Mouse (Mus musculus) yolk sac, embryonic 10.5 days (tissue): Measurements from ENCODE around the gene Cxcl1.

Source experiments
- DNase-seq: peaks from one replicate; pipeline ENCODE4 v3.0.0-alpha.2; 2017; ENCODE audit warnings: low spot score

Cxcl1 gene

DNA sequence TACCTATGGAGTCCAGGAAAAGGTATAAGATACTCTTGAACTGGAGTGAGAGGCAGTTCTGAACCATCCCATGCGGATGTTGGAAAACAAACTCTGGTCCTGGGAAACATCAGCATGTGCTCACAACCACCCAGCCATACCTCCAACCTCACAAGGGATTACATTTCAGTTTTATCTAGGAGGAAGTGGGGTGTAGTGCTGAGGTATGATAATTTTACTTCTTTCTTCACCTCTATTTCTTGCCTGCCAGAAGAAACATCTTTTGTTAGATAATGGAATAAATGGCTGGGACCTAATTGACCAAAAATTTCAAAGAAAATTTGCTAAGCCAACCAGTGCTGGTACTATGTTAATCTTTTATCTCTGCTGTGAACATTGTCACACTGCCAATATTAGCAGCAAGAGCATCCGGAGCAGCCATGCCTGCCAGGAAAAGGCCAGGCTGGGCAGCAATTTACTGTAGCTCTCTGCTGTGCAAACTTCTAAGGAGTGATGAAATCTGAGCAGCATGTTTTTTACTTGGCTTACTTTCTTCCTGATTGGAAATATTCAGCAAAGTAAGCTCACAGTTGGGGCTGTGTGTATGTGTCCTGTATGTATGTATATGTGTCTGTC is 6.3 kb upstream of the Cxcl1 start:
- no peak for DNase-seq

DNA sequence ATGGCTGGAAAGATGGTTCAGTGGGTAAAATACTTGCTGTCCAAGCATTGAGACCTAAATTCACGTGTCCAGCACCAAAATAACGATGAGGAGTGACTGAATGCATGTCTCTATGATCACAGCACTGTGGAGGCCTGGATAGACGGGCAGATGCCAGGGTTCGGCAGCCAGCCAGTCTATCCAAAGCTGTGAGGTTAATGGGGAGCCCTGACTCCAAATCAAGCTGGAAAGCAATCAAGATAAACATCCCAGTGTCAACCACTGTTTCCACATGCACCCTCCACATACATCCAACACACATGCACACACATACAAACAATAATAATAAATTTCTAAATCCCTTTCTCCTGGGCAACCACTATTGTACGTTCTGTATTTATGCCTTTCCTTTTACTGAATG is 2.4 kb upstream of the Cxcl1 start:
- DNase-seq, result no peak

DNA sequence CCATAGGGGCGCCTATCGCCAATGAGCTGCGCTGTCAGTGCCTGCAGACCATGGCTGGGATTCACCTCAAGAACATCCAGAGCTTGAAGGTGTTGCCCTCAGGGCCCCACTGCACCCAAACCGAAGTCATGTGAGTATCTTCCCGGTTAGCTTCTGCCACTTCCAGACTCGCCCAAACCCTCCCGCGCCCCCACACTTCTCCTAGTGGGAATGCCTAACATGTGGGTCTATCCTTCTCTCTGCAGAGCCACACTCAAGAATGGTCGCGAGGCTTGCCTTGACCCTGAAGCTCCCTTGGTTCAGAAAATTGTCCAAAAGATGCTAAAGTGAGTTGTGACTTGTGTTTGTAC is 398 bp downstream of the Cxcl1 start:
- no peak for DNase-seq

DNA sequence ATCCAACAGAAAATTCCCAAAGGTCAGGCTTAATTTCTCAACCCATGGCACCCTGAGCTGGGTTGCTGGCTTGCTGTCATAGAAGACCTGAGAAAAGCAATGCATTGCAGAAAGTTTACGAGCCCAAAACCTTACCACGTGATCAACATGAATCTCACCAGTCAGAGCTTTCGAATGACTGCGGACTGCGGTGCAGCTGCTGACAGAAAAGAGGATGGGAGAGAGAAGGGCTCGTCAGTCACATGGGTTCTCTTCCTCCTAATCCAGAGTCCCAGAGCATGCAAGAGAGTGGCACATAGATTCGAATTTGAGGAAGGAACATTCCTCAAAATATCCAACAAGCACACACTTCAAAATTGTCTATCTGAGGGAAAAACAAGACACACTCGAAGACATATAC is 3.2 kb downstream of the Cxcl1 start:
- no peak for DNase-seq

DNA sequence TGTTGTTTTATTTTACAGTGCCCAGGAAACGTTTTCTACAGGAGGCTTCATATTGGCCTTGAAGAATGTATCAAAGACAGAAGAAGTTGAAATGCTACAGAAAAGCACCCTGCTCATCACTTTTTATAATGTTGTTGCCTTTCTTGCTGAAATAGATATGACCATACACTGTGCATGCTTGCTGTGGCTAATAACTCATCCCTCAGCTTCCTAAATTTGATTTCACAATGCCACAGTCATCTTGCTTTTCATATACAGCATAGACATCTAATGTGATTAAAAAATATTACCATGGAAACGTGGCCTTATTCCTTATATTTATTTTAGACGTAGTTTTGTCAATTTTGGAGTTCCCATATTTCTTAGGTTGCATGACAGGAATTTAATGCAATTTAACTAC is 6.4 kb downstream of the Cxcl1 start:
- DNase-seq, result no peak

DNA sequence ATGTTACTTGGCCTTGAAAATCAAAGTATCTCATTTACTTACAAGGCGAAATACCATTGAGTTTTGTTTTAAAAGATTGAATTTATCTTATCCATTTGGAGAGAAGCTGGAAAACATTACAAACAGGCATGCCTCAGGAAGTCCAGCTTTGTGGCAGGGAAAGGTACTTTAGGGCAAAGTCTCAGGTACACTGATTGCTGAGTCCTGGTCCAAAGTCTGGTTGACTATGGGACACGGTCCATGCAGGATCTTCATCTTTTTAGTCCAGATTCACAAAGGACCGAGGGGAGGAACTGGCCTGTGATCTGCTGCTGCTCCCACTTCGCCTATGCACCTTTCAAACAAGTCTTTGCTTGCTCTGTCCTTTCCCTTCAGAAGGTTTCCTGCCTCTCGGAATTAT is 8.3 kb downstream of the Cxcl1 start:
- no peak for DNase-seq

DNA sequence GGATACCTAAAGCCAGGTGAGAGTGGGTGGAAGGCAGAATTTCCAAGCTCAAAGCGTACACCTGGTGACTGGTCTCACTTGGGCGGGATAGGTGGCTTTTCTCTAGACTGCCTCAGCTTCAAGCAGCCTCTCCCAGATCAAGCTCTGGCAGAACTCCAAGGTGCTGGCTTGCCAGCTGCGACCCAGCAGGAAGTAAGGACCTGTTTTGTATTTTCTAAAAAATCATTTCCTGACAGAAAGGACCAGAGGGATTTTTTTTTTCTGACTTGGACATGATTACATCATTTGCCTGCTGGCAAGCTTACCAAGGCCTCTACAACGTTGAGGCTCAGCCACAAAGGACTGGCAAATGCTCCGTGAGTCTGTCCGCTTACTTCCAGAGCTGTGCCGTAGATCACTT is 9.1 kb downstream of the Cxcl1 start:
- DNase-seq, result no peak

DNA sequence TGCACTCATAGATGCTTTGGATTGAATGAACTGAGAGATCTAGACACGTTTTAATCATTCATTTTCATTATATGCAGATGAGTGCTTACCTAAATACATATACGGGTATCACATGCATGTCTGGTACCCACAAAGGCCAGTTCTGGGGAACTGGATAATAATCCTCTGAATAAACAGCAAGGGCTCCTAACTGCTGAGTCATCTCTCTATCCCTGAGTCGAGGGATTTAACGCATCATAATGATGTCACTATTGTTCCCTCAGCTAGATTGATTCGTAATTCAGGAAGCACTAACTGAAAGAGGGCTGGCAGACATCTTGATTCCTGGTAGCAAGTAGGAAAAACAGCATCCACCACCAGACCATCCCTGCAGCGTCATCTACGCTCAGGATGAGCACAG is 9.6 kb downstream of the Cxcl1 start:
- DNase-seq, result no peak

DNA sequence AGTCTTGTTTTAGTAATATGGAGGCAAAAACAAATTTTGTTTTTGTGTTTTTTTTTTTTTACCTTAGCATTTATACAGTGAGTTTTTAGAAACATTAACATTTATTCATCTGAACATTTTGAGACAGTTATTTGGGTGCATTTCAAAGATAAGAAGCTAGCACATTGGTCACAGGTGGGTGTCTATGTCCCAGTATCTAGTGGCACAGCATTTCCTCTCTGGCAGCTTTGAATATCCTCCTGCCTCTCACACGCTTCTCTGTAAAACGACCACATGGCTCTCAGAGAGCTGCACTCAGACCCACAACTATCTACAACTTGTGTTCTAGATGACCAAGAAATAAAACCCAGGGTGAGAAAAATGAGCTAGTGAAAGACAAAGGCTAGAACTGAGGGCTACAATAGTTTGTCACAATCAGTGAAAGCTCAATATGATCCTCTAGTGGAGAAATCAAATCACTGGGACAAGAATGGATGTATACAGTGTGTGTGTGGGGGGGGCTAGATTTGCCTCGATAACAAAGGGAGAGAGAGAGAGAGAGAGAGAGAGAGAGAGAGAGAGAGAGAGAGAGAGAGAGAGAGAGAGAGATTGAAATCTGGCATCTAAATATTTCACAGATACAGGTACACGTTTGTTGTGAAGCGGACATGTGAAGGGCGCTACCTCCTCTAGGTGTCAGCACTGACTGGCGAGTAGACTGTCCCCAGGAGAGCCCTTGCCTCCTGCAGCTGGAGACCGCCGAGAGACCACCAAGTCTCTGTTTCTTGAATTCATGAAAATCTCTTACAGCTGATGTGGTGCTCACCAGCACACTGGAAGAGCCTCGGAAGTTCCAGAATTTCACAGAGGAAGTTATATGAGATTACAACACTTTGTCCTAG is 11.6 kb downstream of the Cxcl1 start:
- DNase-seq, result no peak

DNA sequence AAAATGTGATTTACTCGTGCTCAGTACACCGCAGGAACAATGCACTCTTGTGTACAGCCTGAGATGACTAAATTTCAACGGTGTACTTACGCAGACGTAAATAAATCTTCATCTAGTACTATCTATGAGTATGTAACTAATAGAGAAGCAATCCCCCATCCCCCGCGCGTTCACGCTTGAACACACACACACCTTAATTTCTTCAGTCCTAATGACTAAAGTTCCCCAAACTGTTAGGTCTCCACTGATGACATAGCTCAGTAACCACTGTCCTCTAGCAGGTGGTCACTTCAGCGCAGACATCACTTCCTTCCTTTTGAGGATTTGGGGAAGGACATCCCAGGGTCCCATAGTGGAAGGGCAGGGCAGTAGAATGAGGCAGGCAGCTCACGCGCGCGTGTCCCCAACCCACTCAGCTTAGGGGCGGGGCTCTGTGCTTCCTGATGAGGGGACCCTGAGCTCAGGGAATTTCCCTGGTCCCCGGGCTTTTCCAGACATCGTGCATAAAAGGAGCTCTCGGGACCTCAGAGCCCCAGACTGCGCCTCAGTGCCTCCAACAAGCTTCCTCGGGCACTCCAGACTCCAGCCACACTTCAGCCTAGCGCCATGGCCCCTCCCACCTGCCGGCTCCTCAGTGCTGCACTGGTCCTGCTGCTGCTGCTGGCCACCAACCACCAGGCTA is 12.4 kb downstream of the Cxcl1 start, which contains the start of gene Cxcl2:
Gene Cxcl2, plus strand, starts transcription at position 533 of the 682 bp plus-strand sequence.
- no peak for DNase-seq

DNA sequence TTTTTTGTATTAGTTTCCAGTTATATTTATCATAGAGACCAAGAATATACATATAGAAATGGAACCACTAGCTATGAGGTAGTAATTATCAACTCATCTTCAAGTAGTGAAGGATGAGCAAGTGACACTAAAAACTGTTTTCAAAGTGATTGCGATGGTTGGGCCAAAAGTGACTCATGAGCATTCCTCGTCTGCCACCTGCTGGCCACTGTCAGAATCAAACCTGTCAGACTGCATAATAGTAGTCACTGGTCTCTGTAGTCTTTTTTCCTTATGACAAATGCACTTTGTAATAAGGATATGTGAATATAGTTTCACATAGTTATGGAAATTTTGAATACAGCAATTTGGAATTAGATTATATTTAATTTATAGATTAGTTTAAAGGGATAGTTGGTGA is 17.9 kb downstream of the Cxcl1 start:
- peak; percentile 23 for DNase-seq

DNA sequence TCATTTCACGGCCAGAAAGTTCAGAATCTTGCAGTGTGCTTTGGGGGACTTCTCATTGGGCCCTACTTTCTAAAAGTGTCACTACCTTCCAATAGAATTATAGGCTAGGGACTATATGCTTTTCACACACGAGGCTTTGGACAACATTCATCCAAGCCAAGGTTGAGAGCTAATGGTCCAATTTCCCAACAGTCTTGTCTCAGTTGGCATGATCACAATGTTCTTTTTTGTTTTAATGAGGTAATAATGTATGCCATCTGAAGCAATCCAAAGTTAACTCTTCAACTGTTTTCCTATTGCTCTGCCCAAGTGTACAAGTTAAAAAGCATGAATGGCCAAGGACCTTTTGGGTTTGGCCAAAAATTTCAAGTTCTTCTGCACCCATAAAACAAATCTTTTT is 28.5 kb downstream of the Cxcl1 start:
- no peak for DNase-seq

DNA sequence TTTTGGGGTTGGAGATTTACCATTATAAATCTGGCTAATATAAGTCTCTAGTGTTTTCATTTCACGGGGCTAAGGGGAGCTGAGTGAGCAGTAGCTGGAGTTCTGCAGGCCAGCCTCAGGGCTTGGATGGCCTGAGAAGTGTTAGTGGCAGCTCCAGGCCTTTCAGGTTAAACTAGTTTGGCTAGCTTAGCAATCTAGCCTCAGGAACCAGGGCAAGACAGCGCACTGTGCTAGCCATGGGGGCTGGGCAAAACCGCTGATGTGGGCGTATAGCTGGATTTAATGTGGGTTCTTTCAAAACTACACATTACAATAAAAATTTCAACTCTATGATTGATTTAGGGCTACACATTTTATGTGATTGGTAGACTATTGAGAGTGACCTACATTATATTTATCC is 31.9 kb downstream of the Cxcl1 start:
- no peak for DNase-seq

DNA sequence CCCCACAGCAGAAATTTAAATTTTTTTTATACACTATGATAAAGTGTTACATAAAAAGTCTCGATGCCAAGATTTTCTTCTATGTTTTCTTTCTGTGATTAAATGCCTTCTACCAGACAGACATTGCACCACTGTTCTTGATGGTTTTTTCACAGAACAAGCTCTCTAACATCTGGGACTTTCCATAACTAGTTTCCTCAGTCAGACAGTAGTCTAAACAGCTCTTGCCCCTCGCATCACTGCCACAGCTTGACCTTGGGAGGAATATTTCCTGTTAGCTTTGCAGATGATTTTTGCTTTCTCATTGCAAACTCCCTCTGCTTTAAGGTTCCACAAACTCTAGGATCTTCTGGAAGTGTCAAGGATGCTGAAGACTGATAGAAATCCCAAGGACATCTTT is 39.5 kb downstream of the Cxcl1 start:
- DNase-seq, result no peak

DNA sequence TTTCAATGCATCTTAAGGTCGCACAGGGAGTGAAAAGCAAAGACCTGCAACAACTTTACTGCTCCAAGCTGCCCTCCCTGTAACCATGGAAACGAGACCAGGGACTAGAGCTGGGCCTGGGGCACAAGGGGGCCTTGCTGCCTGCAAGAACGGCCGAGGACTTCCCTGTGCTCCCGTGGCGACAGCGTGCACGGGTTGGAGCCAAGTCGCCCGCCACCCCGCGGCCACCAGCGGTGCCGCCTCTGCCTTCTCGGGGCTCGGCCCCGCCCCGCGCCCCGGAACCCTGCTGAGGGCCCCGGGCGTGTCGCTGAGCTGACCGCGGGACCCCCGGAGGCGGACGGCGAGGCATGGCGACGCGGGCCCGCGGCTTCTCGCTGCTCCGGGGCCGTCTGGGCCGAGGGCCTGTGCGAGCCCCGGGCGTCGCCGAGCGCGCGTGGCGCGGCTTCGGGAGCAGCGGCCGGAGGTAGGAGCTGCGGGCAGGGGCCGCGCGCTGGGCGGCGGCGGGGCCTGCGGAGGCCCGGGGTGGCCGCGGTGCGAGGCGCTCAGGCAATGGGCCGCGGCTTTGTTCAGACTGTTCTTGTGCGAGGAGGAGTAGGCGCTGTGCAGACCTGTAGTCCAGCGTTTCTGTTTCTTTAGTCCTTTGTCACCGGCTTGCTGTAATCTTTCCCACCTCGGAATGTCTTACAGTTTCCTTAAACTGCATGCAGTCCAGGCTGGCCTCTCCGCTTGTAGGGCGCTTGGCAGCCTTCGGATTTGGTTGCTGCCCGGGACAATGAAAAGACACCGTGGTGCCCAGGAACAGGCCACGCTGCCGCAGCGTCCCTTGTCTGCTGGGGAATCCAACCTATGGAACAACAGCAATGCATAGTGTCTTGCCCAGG is 40.2 kb downstream of the Cxcl1 start, which contains the start of gene Mthfd2l:
Gene Mthfd2l, plus strand, starts transcription at position 147 of the 881 bp plus-strand sequence.
- DNase-seq, result peak; percentile 80

DNA sequence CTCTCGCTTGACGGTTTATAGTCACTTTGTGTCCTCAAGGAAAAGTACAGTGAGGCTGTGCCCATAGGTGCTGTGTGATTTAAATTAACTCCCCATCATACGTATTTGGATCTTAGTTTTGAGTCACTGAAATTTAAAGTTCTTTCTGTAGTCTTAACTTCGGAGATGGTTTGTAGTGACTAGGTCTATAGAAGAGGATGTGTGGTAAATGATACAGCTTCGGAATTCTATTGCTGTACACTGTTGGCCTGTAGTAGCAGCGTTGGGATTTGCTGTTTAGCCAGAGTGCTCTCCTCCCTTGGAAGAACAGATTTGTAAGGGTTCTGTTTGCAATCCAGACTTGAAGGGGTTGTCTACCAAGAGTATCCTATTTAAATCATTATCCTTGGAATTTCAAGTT is 40.9 kb downstream of the Cxcl1 start:
- DNase-seq, result no peak

DNA sequence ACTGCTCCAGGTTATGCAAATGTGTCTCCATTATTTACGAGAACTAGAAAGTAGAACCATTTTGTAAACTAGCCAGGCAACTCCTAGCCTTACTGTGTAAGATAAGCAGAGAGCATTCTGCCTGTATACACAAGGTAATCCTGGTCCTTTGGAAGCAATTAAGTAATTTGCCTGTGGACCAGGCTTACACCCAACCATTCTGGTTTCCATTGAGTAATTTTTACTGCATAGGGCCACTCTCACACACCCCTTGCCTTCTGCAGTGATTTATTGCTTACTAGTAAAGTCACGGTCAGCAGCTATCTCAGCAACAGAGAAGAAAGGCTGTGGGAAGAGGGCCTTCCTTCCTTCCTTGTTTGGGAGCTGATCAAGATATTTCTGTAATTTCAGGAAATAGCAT is 45.7 kb downstream of the Cxcl1 start:
- DNase-seq, result no peak
